In the genomic region with DNA sequence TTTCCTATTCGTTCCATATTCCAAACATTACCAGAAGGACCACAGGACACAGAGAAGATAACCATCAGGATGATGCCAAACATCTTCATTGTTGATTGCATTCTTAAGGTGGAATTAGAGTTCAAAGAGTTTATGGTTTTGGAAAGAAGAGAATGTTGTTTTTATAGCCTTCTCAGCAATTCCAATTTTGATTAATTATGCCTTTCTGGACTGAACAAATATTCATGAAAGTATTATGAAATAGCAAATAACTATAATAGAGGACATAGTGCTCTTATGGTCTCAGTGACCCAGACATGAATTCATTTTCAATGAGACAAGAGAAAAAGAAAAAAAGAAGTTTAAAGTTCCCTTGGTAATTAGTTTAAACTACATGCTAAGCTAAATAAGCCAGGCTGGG, we compare ENCODE assay signal across 19 mouse cellular contexts. TPM values are rescaled to one million over a fixed set of nuclear protein-coding genes. Genes with fewer than 3 reads are reported as not detected.
DNase-seq lines count a peak whose midpoint lies in the region.
"Had no signal": no experiment of that assay in that cellular context is flagged by ENCODE, and none has a peak within 500 bp of the region (broad histone marks: within the 10 kb centered on the region; RNA-seq: fewer than 3 reads in every experiment).

A gene (minus strand): TSS at position 101 of the 400 bp plus-strand sequence.

- DNase-seq in gonadal fat pad, adult 2 months (ENCODE audit: low read depth), result no peak
- no peak for DNase-seq in left cerebral cortex, adult 11 months (ENCODE audit: low spot score)
- DNase-seq: adrenal gland, adult 2 months; adrenal gland, adult 8-10 months; adrenal gland, postnatal 10 days; adrenal gland, postnatal 14 days; adrenal gland, postnatal 25 days; adrenal gland, postnatal 36 days; B cell, adult 2 months; cerebellum, adult 11 months; cerebellum, adult 11-12 months; cerebellum, adult 18-20 months; cerebellum, adult 2 months had no signal

RNA-seq across cellular contexts. Expression of the gene that starts here (rescaled TPM):
- 2,224 and 3,254 TPM in 2 replicates for polyA plus RNA-seq in gonadal fat pad, adult 2 months (2012; rRNA removed)
- polyA plus RNA-seq: activated CD4-positive, CD25-positive, alpha-beta regulatory T cell, adult 4 months; adrenal gland, adult 2 months; brain, embryonic 14.5 days; C2C12; CD4-positive, CD25-positive, alpha-beta regulatory T cell, adult 4 months; cerebellum, adult 2 months; G1E; Patski had no signal
